Mouse (Mus musculus) heart, postnatal 10 days (tissue): ENCODE results near the gene Dennd4a. TPM values are rescaled to one million over a fixed set of nuclear protein-coding genes. Genes with fewer than 3 reads are reported as not detected.

Source experiments
- DNase-seq, 2 experiments: peaks; one replicate each; pipeline ENCODE4 v3.0.0; 2021
- intact Hi-C: fragments of 180-260 bp; cut with DNase I; formaldehyde crosslinking; loops from one replicate; pipeline ENCODE4 v1.15.1; 2025
- total RNA-seq, 2 experiments: library from RNA; stranded (reverse); gene quantifications; 2 replicates each; pipeline ENCODE4 v1.2.3; 2021

Dennd4a gene
- total RNA-seq, 2 experiments from 2014 or later = 11.8 to 12.0 TPM

GRCm38 (mm10) chr9:64904917-64905640, 93.9 kb downstream of the Dennd4a start:
- intact Hi-C loops = loop anchor here (1.0 kb wide), 1 partner anchor 31 kb away; no protein-coding TSS in a partner anchor

GRCm38 (mm10) chr9:64907441-64907840, 96.3 kb downstream of the Dennd4a start:
- intact Hi-C loops = no loop called here
- DNase-seq = no peak

More at GRCm38 (mm10) chr9:64904917-64905640, 93.9 kb downstream of the Dennd4a start:
- no peak for DNase-seq

GRCm38 (mm10) chr9:64913406-64913805, 102.3 kb downstream of the Dennd4a start:
- no peak for DNase-seq

GRCm38 (mm10) chr9:64913973-64914372, 102.8 kb downstream of the Dennd4a start:
- DNase-seq = no peak
- intact Hi-C loops = no loop called here

More at GRCm38 (mm10) chr9:64913406-64913805, 102.3 kb downstream of the Dennd4a start:
- intact Hi-C loops = no loop called here

- intact Hi-C loops = no loop called here
- no peak for DNase-seq
These were observed 103.5 kb downstream of the Dennd4a start for GRCm38 (mm10) chr9:64914629-64915028.

- intact Hi-C loops = no loop called here
- peak; percentile 28 to 49 for DNase-seq
These were observed 107.4 kb downstream of the Dennd4a start for GRCm38 (mm10) chr9:64918560-64918959.

- no peak for DNase-seq
These were observed 114.6 kb downstream of the Dennd4a start for GRCm38 (mm10) chr9:64925771-64926170.

GRCm38 (mm10) chr9:64926201-64926991, 115.3 kb downstream of the Dennd4a start:
- DNase-seq = peak; percentile 87 to 89
- intact Hi-C loops = no loop called here

More at GRCm38 (mm10) chr9:64925771-64926170, 114.6 kb downstream of the Dennd4a start:
- intact Hi-C loops = no loop called here

- DNase-seq = no peak
- intact Hi-C loops = no loop called here
These were observed 119.1 kb downstream of the Dennd4a start for GRCm38 (mm10) chr9:64930256-64930655.

GRCm38 (mm10) chr9:64931751-64932610, 120.8 kb downstream of the Dennd4a start:
- intact Hi-C loops = no loop called here
- DNase-seq = peak; percentile 29 to 39

GRCm38 (mm10) chr9:64934015-64934754, 123.0 kb downstream of the Dennd4a start:
- intact Hi-C loops = no loop called here
- DNase-seq = peak; percentile 81 to 83

- intact Hi-C loops = loop anchor here (1.0 kb wide), 2 partner anchors 32 to 157 kb away; no protein-coding TSS in a partner anchor
- peak; percentile 75 to 82 for DNase-seq
These were observed 125.4 kb downstream of the Dennd4a start for GRCm38 (mm10) chr9:64936508-64936907.

GRCm38 (mm10) chr9:64937491-64937890, 126.4 kb downstream of the Dennd4a start:
- intact Hi-C loops = no loop called here
- no peak for DNase-seq

GRCm38 (mm10) chr9:64938535-64938934, 127.4 kb downstream of the Dennd4a start:
- intact Hi-C loops = no loop called here
- no peak for DNase-seq

GRCm38 (mm10) chr9:64939281-64939680, 128.1 kb downstream of the Dennd4a start:
- no peak for DNase-seq
- intact Hi-C loops = no loop called here

- intact Hi-C loops = no loop called here
- DNase-seq = no peak
These were observed 128.7 kb downstream of the Dennd4a start for GRCm38 (mm10) chr9:64939790-64940189.

GRCm38 (mm10) chr9:64940731-64941346, 129.7 kb downstream of the Dennd4a start:
- no peak for DNase-seq
- intact Hi-C loops = no loop called here

- no peak for DNase-seq
- intact Hi-C loops = no loop called here
These were observed 130.5 kb downstream of the Dennd4a start for GRCm38 (mm10) chr9:64941650-64942049.

- DNase-seq = no peak
- intact Hi-C loops = no loop called here
These were observed 132.9 kb downstream of the Dennd4a start for GRCm38 (mm10) chr9:64943997-64944396.
